Mouse (Mus musculus) megakaryocyte, embryonic 14.5 days (primary cell): ENCODE measurements around the gene Il1r1.

Experiments used
- FLI1 ChIP-seq: IDR thresholded peaks from 2 replicates; pipeline ENCODE4 v1.6.1; 2012; ENCODE audit warnings: low read length, inconsistent platforms, mixed read lengths
- GATA1 ChIP-seq: IDR thresholded peaks from 3 replicates; pipeline ENCODE4 v1.6.1; 2012; ENCODE audit warnings: mixed read lengths, low read length, inconsistent platforms, borderline replicate concordance

DNA sequence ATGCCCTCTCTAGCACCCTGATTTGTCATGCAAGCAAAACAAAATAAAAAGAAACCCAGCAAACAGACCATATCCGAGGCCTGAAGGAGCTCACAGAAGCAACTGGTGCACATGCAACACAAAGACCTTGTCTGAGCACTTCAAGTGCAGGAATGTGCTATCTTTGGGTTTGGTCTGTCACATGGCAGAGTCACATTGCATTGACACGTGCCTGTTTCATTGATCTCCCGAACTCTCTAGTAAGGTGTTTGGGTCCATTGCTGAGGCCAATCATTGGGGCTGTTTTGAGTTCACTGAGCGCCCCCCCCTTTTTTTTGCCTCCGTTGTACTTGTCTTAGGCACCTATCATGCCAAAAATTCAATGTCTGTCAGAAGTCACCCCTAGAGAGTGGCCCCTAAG, 7.4 kb upstream of the Il1r1 start:
- no peak for TF ChIP-seq GATA1
- TF ChIP-seq FLI1: no peak
